In genomic region chr5:115349225-115349555, GRCm38 (mm10) we compare ENCODE assay signal across 8 mouse cellular contexts. TPM values are rescaled to one million over a fixed set of nuclear protein-coding genes. Genes with fewer than 3 reads are reported as not detected.
DNase-seq lines count a peak whose midpoint lies in the region; ATAC-seq and TF ChIP-seq lines count a peak whose summit lies in the region.

No protein-coding gene starts in this region.

- 1% methylated on average over 18 of the region's 18 CpGs for WGBS in kidney, embryonic 16.5 days
- WGBS in embryonic facial prominence, embryonic 11.5 days: under 1% methylated on average over 18 of the region's 18 CpGs
- 1% methylated on average over 18 of the region's 18 CpGs for WGBS in intestine, embryonic 16.5 days

- H3K4me2 ChIP-seq in kidney, embryonic 16.5 days (replicated peaks; ENCODE audit: low read depth, low read length): peak overlapping the region; percentile 71
- peak overlapping the region; percentile 59 for H3K4me2 ChIP-seq in embryonic facial prominence, embryonic 11.5 days (ENCODE audit: low read depth, low read length)
- peak overlapping the region; percentile 88 for H3K4me2 ChIP-seq in intestine, embryonic 16.5 days (ENCODE audit: low read depth, low read length)
- peak overlapping the region; percentile 77 for H3K4me2 ChIP-seq in myocyte (ENCODE audit: low read depth)

- no peaks in the 10 kb centered on the region; the same call in 1 of the 2 replicates for H3K27me3 ChIP-seq in kidney, embryonic 16.5 days (ENCODE audit: insufficient read depth, low read length)
- H3K27me3 ChIP-seq in embryonic facial prominence, embryonic 11.5 days (ENCODE audit: control insufficient read depth, insufficient read depth, low read length): no peaks in the 10 kb centered on the region
- no peaks in the 10 kb centered on the region for H3K27me3 ChIP-seq in intestine, embryonic 16.5 days (replicated peaks; ENCODE audit: control insufficient read depth, insufficient read depth, low read length)
- peaks cover 4% of the 10 kb centered on the region for H3K27me3 ChIP-seq in myocyte (ENCODE audit: control insufficient read depth, insufficient read depth, insufficient read length)

- H3K9ac ChIP-seq in kidney, embryonic 16.5 days (replicated peaks; ENCODE audit: low read length): peak overlapping the region; percentile 71
- H3K9ac ChIP-seq in embryonic facial prominence, embryonic 11.5 days (replicated peaks; ENCODE audit: low read length): peak overlapping the region; percentile 79
- peak overlapping the region; percentile 71 for H3K9ac ChIP-seq in intestine, embryonic 16.5 days (ENCODE audit: low read depth, low read length)

- peak overlapping the region; percentile 81 for H3K4me3 ChIP-seq in kidney, embryonic 16.5 days (ENCODE audit: low read length)
- peak overlapping the region; percentile 86 for H3K4me3 ChIP-seq in embryonic facial prominence, embryonic 11.5 days (ENCODE audit: low read depth, low read length)
- H3K4me3 ChIP-seq in intestine, embryonic 16.5 days (ENCODE audit: low read length): peak overlapping the region; percentile 94
- H3K4me3 ChIP-seq in myocyte: peak overlapping the region; percentile 80

- H3K9me3 ChIP-seq in kidney, embryonic 16.5 days (ENCODE audit: low read length): peaks cover 3% of the 10 kb centered on the region; the same call in 1 of the 2 replicates
- H3K9me3 ChIP-seq in embryonic facial prominence, embryonic 11.5 days (replicated peaks; ENCODE audit: control insufficient read depth, low read length): no peaks in the 10 kb centered on the region
- no peaks in the 10 kb centered on the region for H3K9me3 ChIP-seq in intestine, embryonic 16.5 days (ENCODE audit: control insufficient read depth, low read length)

- H3K79me2 ChIP-seq in myocyte (ENCODE audit: control insufficient read depth, insufficient read depth): peaks cover 37% of the 10 kb centered on the region

- peaks cover 18% of the 10 kb centered on the region for H3K36me3 ChIP-seq in kidney, embryonic 16.5 days (ENCODE audit: insufficient read depth, low read length)
- H3K36me3 ChIP-seq in embryonic facial prominence, embryonic 11.5 days (replicated peaks; ENCODE audit: control insufficient read depth, insufficient read depth, low read depth, low read length): peaks cover 5% of the 10 kb centered on the region
- peaks cover 12% of the 10 kb centered on the region; the same call in 1 of the 2 replicates for H3K36me3 ChIP-seq in intestine, embryonic 16.5 days (ENCODE audit: control insufficient read depth, insufficient read depth, low read length)
- H3K36me3 ChIP-seq in myocyte (ENCODE audit: control insufficient read depth, insufficient read depth): peaks cover 16% of the 10 kb centered on the region

- DNase-seq in kidney, adult 11 months: no peak
- DNase-seq in embryonic facial prominence, embryonic 11.5 days (ENCODE audit: low spot score): no peak
- no peak for DNase-seq in layer of hippocampus, postnatal 36 days
- DNase-seq in c-Kit-positive CD71-positive TER-119-positive erythroid progenitor cells, embryonic 14.5 days (ENCODE audit: low spot score): no peak
- no peak for DNase-seq in testis, postnatal 10 days (ENCODE audit: low spot score)

- peaks cover 9% of the 10 kb centered on the region for H3K4me1 ChIP-seq in kidney, embryonic 16.5 days (ENCODE audit: insufficient read depth, low read length)
- peaks cover 3% of the 10 kb centered on the region for H3K4me1 ChIP-seq in embryonic facial prominence, embryonic 11.5 days (ENCODE audit: control insufficient read depth, insufficient read depth, low read length)
- peaks cover 10% of the 10 kb centered on the region; the same call in 1 of the 2 replicates for H3K4me1 ChIP-seq in intestine, embryonic 16.5 days (ENCODE audit: control insufficient read depth, insufficient read depth, low read length)

- TF ChIP-seq POLR2A in myocyte (IDR thresholded peaks at IDR 0.05; ENCODE audit: insufficient read length, low read depth): no peak

- H3K27ac ChIP-seq in kidney, embryonic 16.5 days (ENCODE audit: low read length): peak overlapping the region; percentile 88
- H3K27ac ChIP-seq in embryonic facial prominence, embryonic 11.5 days (replicated peaks; ENCODE audit: low read depth, low read length): peak overlapping the region; percentile 5; the same call in 1 of the 2 replicates
- H3K27ac ChIP-seq in intestine, embryonic 16.5 days (ENCODE audit: low read length): peak overlapping the region; percentile 84

- peak; percentile 25 for ATAC-seq in kidney, embryonic 16.5 days (ENCODE audit: low FRiP score, low TSS enrichment)
- 0 out of 2 replicates have a peak, but pooled peaks have one; percentile 14 for ATAC-seq in embryonic facial prominence, embryonic 11.5 days (replicated peaks; ENCODE audit: insufficient number of reproducible peaks, low FRiP score, low TSS enrichment, low read depth)
- ATAC-seq in intestine, embryonic 16.5 days: peak; percentile 57

- peak overlapping the region; percentile 95 for H3ac ChIP-seq in myocyte (ENCODE audit: control insufficient read depth, insufficient read length)

TF ChIP-seq in myocyte, 11 proteins besides CTCF, POLR2A, EP300 and RAD21:
- TF ChIP-seq TCF3 (IDR thresholded peaks at IDR 0.05; ENCODE audit: insufficient read length, low read depth) (no peak), TCF12 (IDR thresholded peaks at IDR 0.05; ENCODE audit: insufficient read depth, poor library complexity, severe bottlenecking) (no peak), MYOD1 (IDR thresholded peaks at IDR 0.05; ENCODE audit: control insufficient read depth in 1 of 3, insufficient read length in 2 of 3, low read depth in 2 of 3) (no peak), CEBPB (IDR thresholded peaks at IDR 0.05; ENCODE audit: insufficient read depth, poor library complexity, severe bottlenecking) (no peak), MYOG (IDR thresholded peaks at IDR 0.05; ENCODE audit: control insufficient read depth in 1 of 3, insufficient read depth in 1 of 3, insufficient read length in 2 of 3, low read depth in 2 of 3) (no peak), MAX (IDR thresholded peaks at IDR 0.05; ENCODE audit: low read depth) (no peak), USF1 (IDR thresholded peaks at IDR 0.05; ENCODE audit: low read depth) (no peak), SRF (IDR thresholded peaks at IDR 0.05; ENCODE audit: control insufficient read depth, insufficient read length, low read depth) (no peak), E2F4 (IDR thresholded peaks at IDR 0.05; ENCODE audit: insufficient read depth) (no peak), POLR2AphosphoS2 (IDR thresholded peaks at IDR 0.05; ENCODE audit: insufficient read length, low read depth) (no peak)

RNA-seq across cellular contexts. Expression of gene Cox6a1, which starts 0.4 kb away (rescaled TPM):
- polyA plus RNA-seq in kidney, embryonic 16.5 days (2015; fragmentation: Nextera tagmentation; extraction: Ambion mirVana): 1,046 and 1,071 TPM in 2 replicates
- 569 and 629 TPM in 2 replicates for polyA plus RNA-seq in embryonic facial prominence, embryonic 11.5 days (2014; fragmentation: Nextera tagmentation; extraction: Ambion mirVana)
- polyA plus RNA-seq in intestine, embryonic 16.5 days (2015; fragmentation: Nextera tagmentation; extraction: Ambion mirVana): 1,462 and 1,500 TPM in 2 replicates
- polyA plus RNA-seq in myocyte (2012; fragmentation: generic; extraction: Trizol): 2,023 TPM
- total RNA-seq in layer of hippocampus, postnatal 36 days (2021): 100 to 1,000 TPM; 708 to 783 TPM

RNA-seq across cellular contexts. Expression of gene Triap1, which starts 8.2 kb away (rescaled TPM):
- 56.3 and 58.5 TPM in 2 replicates for polyA plus RNA-seq in kidney, embryonic 16.5 days (2015; fragmentation: Nextera tagmentation; extraction: Ambion mirVana)
- polyA plus RNA-seq in embryonic facial prominence, embryonic 11.5 days (2014; fragmentation: Nextera tagmentation; extraction: Ambion mirVana): 66.7 and 68.9 TPM in 2 replicates
- polyA plus RNA-seq in intestine, embryonic 16.5 days (2015; fragmentation: Nextera tagmentation; extraction: Ambion mirVana): 62.0 and 67.4 TPM in 2 replicates
- polyA plus RNA-seq in myocyte (2012; fragmentation: generic; extraction: Trizol): 35.2 TPM
- total RNA-seq in layer of hippocampus, postnatal 36 days (2021): 10 to 100 TPM; 24.8 to 29.2 TPM

RNA-seq across cellular contexts. Expression of gene Gatc, which starts 8.2 kb away (rescaled TPM):
- 25.2 and 32.0 TPM in 2 replicates for polyA plus RNA-seq in kidney, embryonic 16.5 days (2015; fragmentation: Nextera tagmentation; extraction: Ambion mirVana)
- 37.0 and 38.8 TPM in 2 replicates for polyA plus RNA-seq in embryonic facial prominence, embryonic 11.5 days (2014; fragmentation: Nextera tagmentation; extraction: Ambion mirVana)
- 23.4 and 23.9 TPM in 2 replicates for polyA plus RNA-seq in intestine, embryonic 16.5 days (2015; fragmentation: Nextera tagmentation; extraction: Ambion mirVana)
- 8.1 TPM for polyA plus RNA-seq in myocyte (2012; fragmentation: generic; extraction: Trizol)
- 10 to 100 TPM; 20.9 to 22.0 TPM for total RNA-seq in layer of hippocampus, postnatal 36 days (2021)

RNA-seq across cellular contexts. Expression of gene Srsf9, which starts 22.2 kb away (rescaled TPM):
- 208 and 258 TPM in 2 replicates for polyA plus RNA-seq in kidney, embryonic 16.5 days (2015; fragmentation: Nextera tagmentation; extraction: Ambion mirVana)
- polyA plus RNA-seq in embryonic facial prominence, embryonic 11.5 days (2014; fragmentation: Nextera tagmentation; extraction: Ambion mirVana): 376 and 390 TPM in 2 replicates
- polyA plus RNA-seq in intestine, embryonic 16.5 days (2015; fragmentation: Nextera tagmentation; extraction: Ambion mirVana): 67.9 and 121 TPM in 2 replicates
- 52.0 TPM for polyA plus RNA-seq in myocyte (2012; fragmentation: generic; extraction: Trizol)
- total RNA-seq in layer of hippocampus, postnatal 36 days (2021): 10 to 100 TPM; 85.8 to 88.9 TPM

RNA-seq across cellular contexts. Expression of gene Dynll1, which starts 48.4 kb away (rescaled TPM):
- 1,559 and 1,634 TPM in 2 replicates for polyA plus RNA-seq in kidney, embryonic 16.5 days (2015; fragmentation: Nextera tagmentation; extraction: Ambion mirVana)
- polyA plus RNA-seq in embryonic facial prominence, embryonic 11.5 days (2014; fragmentation: Nextera tagmentation; extraction: Ambion mirVana): 1,836 and 1,851 TPM in 2 replicates
- 1,024 and 1,116 TPM in 2 replicates for polyA plus RNA-seq in intestine, embryonic 16.5 days (2015; fragmentation: Nextera tagmentation; extraction: Ambion mirVana)
- 585 TPM for polyA plus RNA-seq in myocyte (2012; fragmentation: generic; extraction: Trizol)
- 100 to 1,000 TPM; 813 to 849 TPM for total RNA-seq in layer of hippocampus, postnatal 36 days (2021)

Comparison
In these comparisons a context has a peak if more than half of its experiments do, and no peak if none do; other contexts are left out.
1. H3K27ac ChIP-seq: peak in every context shown above with its lines; median percentile 88 in kidney, embryonic 16.5 days; 84 in intestine, embryonic 16.5 days; 5 in embryonic facial prominence, embryonic 11.5 days.